Mouse (Mus musculus) regulatory T cell (primary cell): Measurements from ENCODE around the gene Ryr3.

ENCODE experiments used
- in situ Hi-C: fragments of 300-600 bp; cut with MboI, MseI; formaldehyde crosslinking; loops from one replicate; pipeline ENCODE4 v1.15.1; 2025; ENCODE audit warnings: high pct_unique_total_duplicates

Gene Ryr3

DNA sequence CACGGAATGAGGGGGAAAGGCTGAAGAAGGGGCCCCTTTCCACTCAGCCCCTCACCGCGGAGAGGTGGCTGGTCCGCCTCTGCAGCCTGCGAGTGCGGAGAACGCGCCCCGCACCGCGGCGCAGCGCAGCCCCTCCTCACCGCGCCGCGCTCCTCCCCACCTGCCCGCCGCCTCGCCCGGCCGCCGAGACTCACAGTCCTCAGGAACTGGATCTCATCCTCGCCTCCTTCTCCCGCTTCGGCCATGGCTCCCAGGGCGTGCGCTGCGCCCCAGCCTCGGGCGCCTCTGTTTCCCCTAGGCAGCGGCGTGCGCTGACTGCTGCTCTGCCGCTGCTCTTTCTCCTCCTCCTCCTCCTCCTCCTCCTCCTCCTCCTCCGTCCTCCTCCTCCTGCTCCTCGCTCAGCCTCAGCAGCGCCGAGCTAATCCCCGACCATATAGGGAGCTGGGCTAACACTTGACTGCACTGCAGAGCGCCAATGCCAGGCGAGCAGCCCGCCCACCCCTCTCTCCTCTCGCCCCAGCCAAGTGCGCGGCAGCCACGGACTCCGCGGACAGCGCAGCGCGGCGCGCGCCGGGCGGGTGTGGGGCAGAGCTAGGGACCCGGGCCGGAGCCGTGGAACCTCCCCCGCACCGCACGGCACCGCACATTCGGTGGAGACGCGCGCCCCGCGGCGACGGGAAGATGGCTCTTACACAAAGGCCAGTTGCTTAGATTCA, at the start of gene Ryr3:
Gene Ryr3, minus strand, starts transcription at position 351 of the 716 bp plus-strand sequence.
- in situ Hi-C loops: no loop called here

GRCm38 (mm10) chr2:113238871-113239270, 22.0 kb upstream of the Ryr3 start:
- in situ Hi-C loops: no loop called here

- in situ Hi-C loops: no loop called here
Measured at GRCm38 (mm10) chr2:113236993-113237392, 20.1 kb upstream of the Ryr3 start.

GRCm38 (mm10) chr2:113234559-113234958, 17.7 kb upstream of the Ryr3 start:
- in situ Hi-C loops: no loop called here

- in situ Hi-C loops: no loop called here
Measured at GRCm38 (mm10) chr2:113233356-113233755, 16.5 kb upstream of the Ryr3 start.

DNA sequence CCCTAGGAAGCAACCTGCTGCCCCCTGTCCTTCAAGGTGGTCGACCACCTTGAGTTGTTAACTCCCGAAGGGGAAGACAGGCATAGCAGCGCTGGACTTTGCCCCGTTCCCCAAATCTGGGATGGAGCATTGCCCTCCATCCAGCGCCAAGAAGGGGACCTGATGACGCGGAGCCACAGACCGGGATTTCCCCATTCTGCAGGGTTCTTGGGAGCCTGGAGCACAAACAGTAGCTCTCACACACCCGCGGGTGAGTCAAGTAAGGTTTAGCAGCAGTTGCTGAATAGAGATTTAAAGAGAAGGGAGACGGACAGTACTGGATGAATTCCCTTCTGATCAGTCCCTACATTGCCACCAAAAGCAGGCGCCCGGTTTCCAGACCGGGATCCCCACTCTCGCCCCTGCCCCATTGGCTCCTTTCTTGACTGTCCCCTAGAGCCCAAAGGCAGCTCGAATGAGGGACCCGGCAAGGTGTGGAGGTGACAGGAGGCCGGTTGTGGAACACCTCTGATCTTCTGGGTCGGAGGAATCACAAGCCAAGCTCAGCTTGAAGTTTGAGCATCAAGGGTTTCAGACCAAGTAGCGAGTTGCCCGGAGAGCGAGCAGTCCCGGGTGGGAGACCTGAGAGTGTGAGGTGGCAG, 671 bp downstream of the Ryr3 start:
- in situ Hi-C loops: no loop called here

DNA sequence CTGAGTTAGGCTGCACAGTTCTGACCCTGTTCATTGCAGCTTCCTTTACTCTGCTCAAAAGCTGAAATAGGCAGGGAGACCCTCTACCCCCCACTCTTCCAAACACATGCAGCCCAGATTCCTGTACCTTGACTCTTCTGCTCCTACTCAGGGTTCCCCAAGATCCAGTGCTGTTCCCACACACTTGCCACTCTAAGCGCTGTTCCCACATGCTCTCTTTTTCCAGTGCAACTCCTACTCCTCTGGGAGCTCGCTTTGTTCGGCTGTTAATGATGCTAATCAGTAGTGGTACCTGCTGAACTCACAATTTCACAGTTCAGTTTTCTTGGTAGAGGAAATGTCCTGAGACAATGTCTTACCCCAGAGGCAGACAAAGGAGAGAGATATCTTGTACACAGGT, 6.9 kb downstream of the Ryr3 start:
- in situ Hi-C loops: no loop called here

DNA sequence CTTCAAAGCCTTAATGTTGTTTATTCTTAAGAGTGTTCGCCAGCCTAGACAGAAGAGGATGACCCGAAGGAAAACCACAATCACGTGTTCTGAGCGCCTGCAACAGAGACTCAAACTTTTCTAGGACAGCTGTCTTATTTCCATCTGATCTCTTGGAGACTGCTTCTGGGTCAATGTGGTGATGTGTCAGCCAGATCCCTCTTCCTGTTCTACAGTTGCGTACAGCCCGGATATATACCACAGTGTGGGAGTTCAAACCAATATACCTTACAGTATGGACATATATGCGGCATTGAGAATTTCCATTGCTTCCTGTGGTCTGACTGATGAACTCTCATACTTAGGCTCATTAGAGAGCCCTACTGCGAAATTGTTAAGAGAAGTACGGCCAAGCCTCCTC, 7.6 kb downstream of the Ryr3 start:
- in situ Hi-C loops: no loop called here

GRCm38 (mm10) chr2:113202857-113203256, 14.0 kb downstream of the Ryr3 start:
- in situ Hi-C loops: no loop called here

DNA sequence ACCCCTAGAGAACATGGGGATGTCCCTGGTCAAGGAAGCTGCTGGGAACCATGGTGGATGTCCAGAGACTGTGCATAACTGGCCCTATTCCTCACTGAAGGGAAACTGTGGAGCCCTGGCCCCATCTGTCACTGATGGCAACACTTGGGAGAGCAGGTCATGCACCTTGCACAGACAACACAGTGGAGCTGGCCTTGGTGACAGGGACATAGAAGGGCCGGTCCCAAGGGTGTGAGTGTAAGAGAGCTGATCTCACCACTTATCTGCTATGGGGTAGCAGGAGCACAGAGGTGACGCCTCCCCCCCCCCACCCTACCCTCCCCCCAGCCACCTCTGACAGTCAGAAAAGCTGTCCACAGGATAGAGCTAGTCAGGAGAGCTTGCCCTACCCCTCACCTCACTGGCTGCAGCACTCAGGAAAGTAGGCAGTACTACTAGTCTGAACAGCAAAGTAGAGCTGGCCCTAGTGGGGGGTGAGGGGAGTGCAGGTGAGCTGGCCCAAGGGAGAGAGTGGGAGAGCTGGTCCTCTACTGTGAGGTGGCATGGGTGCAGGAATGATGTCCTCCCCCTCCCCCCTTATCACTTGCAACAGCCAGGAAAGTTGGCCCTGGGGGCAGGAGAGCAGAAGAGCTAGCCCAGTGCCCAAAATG, 17.7 kb downstream of the Ryr3 start:
- in situ Hi-C loops: no loop called here

DNA sequence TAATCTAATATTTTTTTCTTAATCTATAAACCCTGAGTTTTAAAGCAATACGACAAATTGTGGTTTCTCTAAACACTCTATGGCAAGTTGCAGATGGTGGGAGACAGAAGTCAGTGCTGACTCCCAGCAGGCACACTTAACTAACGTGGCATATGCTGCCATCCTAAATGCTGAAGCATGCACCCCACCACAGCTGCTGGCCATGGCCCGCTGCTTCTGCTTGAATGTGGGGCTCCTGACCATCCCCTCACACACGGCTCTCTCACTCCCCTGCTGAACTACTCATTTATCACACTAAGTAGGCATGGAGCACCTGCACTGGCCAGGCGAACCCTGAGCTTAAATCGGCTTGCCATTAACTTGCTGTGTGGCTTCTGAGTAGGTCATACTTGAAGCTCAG, 29.7 kb downstream of the Ryr3 start:
- in situ Hi-C loops: no loop called here

GRCm38 (mm10) chr2:113181701-113182100, 35.2 kb downstream of the Ryr3 start:
- in situ Hi-C loops: no loop called here

DNA sequence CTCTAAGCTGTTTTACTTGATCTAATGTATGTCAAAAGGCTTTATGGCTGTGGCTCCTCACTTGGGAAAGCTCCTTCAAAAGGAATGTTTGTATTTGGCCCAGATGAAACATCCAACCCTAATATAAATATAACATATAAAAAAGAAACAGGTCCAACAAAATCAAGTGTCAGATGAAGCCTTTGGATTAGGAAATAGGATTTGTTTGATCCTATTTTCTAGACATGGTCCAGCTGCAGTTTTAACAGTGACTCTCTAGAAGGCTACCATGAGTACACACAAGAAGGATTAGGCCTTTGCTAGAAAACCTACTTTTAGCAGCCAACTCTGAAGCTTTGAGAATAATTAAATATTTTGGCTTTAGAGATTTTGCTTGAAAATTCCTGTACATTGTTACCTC, 38.8 kb downstream of the Ryr3 start:
- in situ Hi-C loops: no loop called here

DNA sequence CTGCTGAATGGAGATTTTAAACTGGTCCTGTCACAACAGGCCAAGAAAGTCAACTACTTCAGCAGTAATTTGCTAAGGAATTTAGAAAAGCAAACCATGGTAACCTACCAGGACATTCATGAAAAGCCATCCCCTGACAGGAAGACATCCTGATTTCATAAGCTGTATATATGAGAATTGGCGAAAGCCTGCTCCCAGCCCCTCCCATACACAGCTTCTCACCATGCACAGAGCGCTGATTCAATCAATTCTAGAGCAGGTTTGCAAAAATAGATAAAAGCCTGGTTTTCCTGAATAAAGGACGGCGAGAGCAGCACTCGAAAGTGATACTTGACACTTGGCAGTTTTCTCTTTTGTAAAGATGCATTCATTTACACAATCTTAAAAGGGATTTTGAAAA, 40.6 kb downstream of the Ryr3 start:
- in situ Hi-C loops: no loop called here

DNA sequence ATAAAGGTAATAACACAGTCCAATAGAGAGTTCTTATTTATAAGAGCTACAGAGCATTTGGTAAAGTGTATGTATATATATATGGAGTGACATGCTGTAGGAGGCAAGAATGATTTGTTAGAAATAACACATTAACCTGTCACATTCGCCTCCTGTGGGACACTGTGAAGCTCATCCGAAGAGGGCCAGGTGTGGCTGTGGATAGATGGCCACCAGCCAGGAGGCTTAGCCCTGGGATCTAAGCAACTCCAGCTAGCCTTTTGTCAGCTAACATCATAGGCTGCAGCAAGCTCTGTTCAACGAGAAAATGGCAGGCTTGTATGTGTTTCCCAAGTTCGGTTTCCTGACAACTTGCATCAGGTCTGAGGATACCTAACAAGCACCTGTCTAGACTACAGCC, 48.8 kb downstream of the Ryr3 start:
- in situ Hi-C loops: no loop called here

DNA sequence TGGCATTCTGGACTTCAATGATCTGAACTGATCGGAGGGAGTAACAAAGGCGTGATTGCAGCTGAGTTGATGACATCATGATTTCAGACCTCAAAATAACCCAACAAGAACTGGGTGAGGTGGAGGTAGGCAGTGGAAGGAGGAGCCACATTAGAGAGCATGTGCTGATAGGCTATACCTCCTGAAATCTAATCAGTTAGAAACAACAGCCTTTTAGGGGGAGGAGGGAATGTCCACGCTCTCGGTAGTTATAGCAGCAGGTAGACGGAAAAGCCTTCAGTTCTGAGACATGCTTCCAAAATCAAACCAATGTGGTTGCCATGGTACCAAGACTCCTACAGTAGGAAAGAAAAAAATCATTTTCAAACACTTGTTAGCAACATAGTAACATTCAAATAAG, 55.4 kb downstream of the Ryr3 start:
- in situ Hi-C loops: no loop called here

DNA sequence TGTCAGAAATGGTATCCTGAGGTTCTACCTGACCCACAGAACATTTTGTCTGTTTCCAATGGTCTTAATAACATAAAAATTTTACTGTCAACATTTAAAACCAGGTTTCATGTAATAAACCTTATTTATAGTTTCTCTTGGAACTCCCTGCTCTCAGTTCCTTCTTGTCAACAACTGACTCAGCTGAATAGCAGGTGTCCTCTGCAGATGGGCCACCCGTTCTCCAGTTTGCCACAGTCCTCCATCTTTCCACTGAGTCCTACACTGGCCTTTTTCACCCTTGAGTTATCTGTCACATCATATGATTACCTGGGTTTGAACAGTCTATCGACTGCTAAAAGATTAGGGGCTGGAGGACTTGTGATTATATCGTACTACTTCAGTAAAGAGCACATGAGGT, 79.1 kb downstream of the Ryr3 start:
- in situ Hi-C loops: no loop called here

DNA sequence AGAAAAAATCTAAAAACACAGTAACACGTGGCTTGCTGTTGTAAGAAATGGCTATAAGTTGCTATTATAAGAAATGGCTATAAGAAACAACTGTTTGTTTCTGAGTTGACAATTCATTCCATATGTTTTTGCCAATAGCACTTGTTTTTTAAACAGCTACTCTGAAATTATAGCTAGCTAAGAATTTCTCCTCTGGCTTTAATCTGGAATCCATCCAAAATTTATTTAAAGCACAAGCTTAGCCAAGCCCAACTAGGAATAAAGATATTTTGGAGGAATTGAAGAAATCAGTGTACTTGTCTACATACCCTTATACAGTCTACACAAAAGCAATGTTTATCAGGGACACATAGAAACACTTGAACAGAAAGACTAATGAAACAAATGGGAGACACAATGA, 93.4 kb downstream of the Ryr3 start:
- in situ Hi-C loops: no loop called here

GRCm38 (mm10) chr2:113119080-113119479, 97.8 kb downstream of the Ryr3 start:
- in situ Hi-C loops: no loop called here

- in situ Hi-C loops: no loop called here
Measured at GRCm38 (mm10) chr2:113116788-113117187, 100.1 kb downstream of the Ryr3 start.

- in situ Hi-C loops: no loop called here
Measured at GRCm38 (mm10) chr2:113115897-113116283, 101.0 kb downstream of the Ryr3 start.

GRCm38 (mm10) chr2:113115248-113115896, 101.5 kb downstream of the Ryr3 start:
- in situ Hi-C loops: no loop called here

GRCm38 (mm10) chr2:113104609-113105008, 112.3 kb downstream of the Ryr3 start:
- in situ Hi-C loops: no loop called here
